Mouse (Mus musculus) monocyte, adult 5-6 weeks (primary cell): ENCODE data around the gene Prkn. TPM values are rescaled to one million over a fixed set of nuclear protein-coding genes. Genes with fewer than 3 reads are reported as not detected.

Experiments used
- ATAC-seq: fragments of 153-309, 156-312 bp; replicated peaks from 2 replicates; pipeline ENCODE4 v1.8.0; 2017; ENCODE audit warnings: mild to moderate bottlenecking; ENCODE audit not compliant: low TSS enrichment, insufficient number of reproducible peaks, severe bottlenecking, poor library complexity, low FRiP score
- total RNA-seq: library from RNA; stranded (forward); fragments of 200-1000, 200-491, 200-594 nt; gene quantifications from 3 replicates; pipeline ENCODE4 v1.2.3, GENCODE M21; 2017

Gene Prkn
- total RNA-seq, 1 experiment from 2014 or later = not detected

- no peak for ATAC-seq
Observed at GRCm38 (mm10) chr17:11817886-11818285, 977.7 kb downstream of the Prkn start.

DNA sequence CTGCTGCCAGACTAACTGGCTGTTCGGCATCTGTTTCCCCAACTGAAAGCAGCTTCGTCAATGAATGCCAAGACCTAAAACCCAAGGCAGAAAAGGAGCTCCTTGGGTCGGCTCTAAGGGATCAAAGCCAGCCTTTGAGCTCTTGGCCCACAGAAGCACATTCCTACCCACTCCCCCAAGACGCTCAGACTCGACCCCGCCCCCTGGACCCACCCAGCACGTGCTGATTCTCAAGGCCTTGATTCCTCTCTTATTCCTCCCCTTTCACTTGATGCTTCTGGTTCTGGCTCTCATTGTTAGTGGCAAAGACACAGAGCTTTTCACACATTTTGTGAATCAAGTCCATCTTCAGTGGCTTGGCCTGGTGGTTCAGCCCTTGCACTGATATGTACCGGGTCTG is 979.3 kb downstream of the Prkn start:
- no peak for ATAC-seq

GRCm38 (mm10) chr17:11820757-11821156 is 980.6 kb downstream of the Prkn start:
- no peak for ATAC-seq

- ATAC-seq = no peak
Observed at GRCm38 (mm10) chr17:11829501-11829900, 989.3 kb downstream of the Prkn start.

DNA sequence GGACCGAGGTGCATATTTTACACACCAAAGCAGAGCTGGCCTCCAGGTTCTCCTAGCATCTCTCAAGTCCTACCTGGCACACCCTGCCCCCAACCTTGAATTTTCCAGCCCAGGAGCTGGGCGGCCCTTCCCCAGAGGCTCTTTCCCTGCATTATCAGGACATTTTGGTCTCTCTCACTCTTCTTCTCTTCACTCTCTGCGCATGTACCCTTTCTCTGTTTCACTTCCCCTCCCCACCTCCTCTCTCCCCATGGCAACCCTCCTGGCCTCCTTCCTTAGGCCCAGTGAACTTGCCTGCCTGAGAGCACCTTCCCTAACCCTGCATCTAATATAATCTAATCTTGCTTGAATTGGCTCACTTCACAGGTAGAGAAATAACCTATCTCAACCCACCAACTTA is 996.9 kb downstream of the Prkn start:
- ATAC-seq = no peak

GRCm38 (mm10) chr17:11844436-11844835 is 1004.3 kb downstream of the Prkn start:
- ATAC-seq = no peak

GRCm38 (mm10) chr17:11844989-11845388 is 1004.8 kb downstream of the Prkn start:
- no peak for ATAC-seq

GRCm38 (mm10) chr17:11845506-11845905 is 1005.3 kb downstream of the Prkn start:
- no peak for ATAC-seq

GRCm38 (mm10) chr17:11854571-11854970 is 1014.4 kb downstream of the Prkn start:
- ATAC-seq = no peak

GRCm38 (mm10) chr17:11858772-11859405 is 1018.7 kb downstream of the Prkn start:
- ATAC-seq = no peak

- no peak for ATAC-seq
Observed at GRCm38 (mm10) chr17:11861178-11861577, 1021.0 kb downstream of the Prkn start.

- ATAC-seq = no peak
Observed at GRCm38 (mm10) chr17:11862360-11862759, 1022.2 kb downstream of the Prkn start.

- ATAC-seq = no peak
Observed at GRCm38 (mm10) chr17:11863017-11863416, 1022.8 kb downstream of the Prkn start.

DNA sequence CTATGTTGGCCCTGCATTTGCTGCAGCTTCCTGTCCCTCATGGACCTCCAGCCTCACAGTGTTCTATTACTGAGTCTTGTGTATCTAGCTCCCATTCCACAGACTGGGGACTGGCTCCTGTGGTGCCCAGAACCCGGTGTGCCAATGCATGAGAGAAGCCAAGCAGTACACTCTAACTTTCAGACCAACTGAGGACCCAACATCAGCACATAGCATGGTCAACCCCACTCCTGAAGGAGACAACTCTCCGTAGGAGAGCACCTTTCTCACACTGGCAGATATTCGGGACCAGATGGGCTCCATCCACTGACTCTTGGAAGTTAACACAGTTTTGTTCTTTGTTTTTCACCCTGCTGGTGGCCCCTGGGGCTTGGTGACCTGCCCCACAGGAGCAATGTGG is 1026.0 kb downstream of the Prkn start:
- no peak for ATAC-seq

DNA sequence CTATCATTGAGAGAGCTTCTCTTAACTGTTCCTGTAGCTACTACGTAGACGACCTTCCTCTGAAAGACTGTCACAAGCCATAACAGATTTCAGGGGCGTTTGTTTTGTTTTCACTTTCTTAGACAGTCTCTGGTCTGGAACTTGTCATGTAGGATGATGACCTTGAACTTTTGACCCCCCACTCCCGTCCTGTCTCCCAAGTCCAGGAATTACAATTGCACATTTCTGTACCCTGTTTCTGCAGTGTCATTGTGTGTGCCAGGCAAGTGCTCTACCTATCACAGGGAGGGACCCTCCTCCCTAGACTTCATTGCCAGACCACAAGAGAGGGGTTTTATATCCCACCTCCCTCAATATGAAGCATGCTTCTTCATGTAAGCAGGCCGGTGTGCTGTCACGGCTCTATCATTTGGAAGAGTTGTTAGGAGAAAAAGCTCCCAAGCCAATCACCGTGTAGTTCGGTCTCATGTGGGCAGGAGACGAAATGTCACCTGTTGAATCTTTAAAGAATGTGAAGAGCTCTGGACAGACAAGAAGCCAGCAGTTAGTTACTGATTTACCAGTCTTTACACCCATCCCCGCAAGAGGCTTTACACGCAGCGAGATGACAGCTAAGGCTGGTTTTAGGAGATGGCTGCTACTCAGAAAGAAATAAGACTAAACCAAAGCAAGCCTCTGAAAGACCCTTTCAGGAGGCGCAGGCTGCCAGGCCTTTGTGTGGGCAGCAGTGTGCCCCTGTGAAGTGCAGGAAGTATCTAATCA is 1027.3 kb downstream of the Prkn start:
- ATAC-seq = no peak

DNA sequence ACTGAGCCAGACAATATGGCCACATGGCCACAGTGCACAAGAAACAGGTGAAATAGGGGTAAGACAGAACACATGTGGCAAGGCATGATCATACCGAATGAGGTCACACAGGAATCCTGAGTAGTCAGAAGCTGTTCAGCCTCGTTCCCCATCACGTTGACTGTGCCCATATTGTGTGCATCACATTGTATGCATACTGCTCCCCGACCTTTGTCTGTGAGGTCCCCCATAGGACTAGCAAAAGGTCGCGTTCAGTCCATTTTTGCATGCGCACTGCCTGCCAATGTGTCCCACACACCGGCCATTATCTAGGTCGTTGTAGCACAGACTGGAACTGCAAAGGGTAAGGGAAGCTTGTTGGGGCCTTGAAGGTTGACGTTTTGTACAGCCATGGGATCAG is 1030.4 kb downstream of the Prkn start:
- ATAC-seq = no peak

DNA sequence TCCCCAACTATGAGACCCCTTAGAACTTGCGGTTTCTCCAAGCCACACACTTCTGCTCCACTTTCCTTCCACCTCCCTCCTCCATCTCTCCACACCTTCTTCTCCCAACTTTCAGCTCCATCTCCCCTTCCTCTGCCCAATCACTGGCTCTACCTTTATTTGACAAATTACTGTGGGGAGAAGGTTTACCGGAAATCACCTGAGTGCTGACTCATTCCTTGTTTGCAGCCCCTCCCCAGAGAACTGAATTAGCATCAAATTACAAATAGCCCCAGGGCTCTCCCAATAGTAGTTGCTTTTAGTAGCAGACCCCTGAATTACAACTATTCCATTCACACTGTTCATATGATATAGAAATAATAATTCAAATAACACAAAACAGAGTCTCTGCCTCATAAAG is 1036.1 kb downstream of the Prkn start:
- ATAC-seq = no peak

- ATAC-seq = no peak
Observed at GRCm38 (mm10) chr17:11881110-11881820, 1041.1 kb downstream of the Prkn start.

DNA sequence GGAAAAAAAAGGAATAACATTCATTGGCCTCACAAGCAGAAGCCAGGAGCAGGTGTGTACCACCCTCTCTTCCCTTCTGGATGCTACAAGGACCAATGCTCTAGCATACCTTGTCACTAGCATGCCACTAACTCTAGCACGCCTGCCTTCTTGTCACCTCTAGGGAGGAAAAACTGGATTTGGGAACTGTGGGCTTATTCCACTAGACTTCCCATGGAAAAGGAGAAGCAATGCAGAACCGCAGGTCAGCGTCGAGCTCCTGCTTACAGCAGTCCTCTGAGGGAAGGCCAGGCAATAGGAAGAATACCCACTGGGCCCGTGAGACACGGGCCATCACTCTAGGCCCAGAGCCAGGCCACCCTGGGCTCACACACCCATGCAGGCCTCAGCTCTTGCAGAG is 1045.4 kb downstream of the Prkn start:
- ATAC-seq = no peak

DNA sequence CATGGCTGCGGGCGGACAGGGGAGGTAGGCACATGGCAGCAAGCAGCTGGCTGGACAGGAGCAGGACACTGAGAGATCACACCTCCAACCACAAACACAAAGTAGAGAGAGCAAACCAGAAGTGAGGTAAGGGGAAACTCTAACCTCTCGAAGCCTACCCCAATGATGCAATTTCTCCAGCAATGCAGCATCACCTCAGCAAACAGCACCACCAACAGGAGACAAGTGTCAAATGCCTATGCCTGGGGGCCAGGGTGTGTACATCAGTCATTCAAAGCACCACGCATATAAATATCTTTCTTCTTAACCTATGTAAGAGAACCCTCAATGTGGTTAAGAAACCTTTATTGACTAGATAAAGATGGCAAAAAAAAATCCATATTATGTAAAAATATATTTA is 1046.8 kb downstream of the Prkn start:
- ATAC-seq = no peak
